Mouse (Mus musculus) CH12.LX (cell line): Measurements from ENCODE around the gene Pla2g4e.

Source experiments
- BHLHE40 ChIP-seq: IDR thresholded peaks from 2 replicates; pipeline ENCODE4 v1.6.1; 2011; ENCODE audit warnings: mild to moderate bottlenecking, low read depth, low read length, improper control_type of control experiment
- ZKSCAN1 ChIP-seq: IDR thresholded peaks from 2 replicates; pipeline ENCODE4 v1.6.1; 2012; ENCODE audit warnings: low read depth, inconsistent platforms, low read length, improper control_type of control experiment, borderline replicate concordance

DNA sequence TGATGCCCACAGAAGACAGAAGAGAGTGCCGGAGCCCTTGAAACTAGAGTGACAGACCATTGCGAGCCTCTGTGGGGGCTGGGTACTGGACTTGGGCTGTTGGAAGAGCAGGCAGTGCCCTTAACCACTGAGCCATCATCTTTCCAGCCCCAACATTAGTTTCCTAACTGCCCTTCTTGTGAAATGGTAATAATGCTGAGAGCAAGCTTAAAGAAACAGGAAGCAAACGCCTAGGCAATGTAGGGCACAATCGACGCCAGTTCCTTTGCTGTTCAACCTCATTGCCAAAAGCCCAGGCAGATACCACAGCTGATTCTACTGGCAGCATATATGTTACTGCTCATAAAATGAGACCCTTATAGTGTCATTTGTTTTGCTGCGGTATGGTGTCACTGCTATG is 7.5 kb upstream of the Pla2g4e start:
- TF ChIP-seq BHLHE40: no peak
- no peak for TF ChIP-seq ZKSCAN1
